ENCODE assay signal across 8 mouse cellular contexts in genomic region chr9:50768107-50769002, GRCm38 (mm10). TPM values are rescaled to one million over a fixed set of nuclear protein-coding genes. Genes with fewer than 3 reads are reported as not detected.
A peak's percentile ranks its signal among the peaks of the same experiment; 100 is the strongest.
DNase-seq lines count a peak whose midpoint lies in the region; ATAC-seq lines count a peak whose summit lies in the region.

TSS of gene Fdxacb1 (plus strand) at chr9:50768236.

- H3K36me3 ChIP-seq in hindbrain, embryonic 15.5 days, result 0 out of 2 replicates have a peak, but pooled peaks cover 2% of the 10 kb centered on the region

- no peaks in the 10 kb centered on the region for H3K27me3 ChIP-seq in hindbrain, embryonic 15.5 days

- peaks cover 23% of the 10 kb centered on the region for H3K4me1 ChIP-seq in hindbrain, embryonic 15.5 days (replicated peaks)

- ATAC-seq in hindbrain, embryonic 15.5 days (ENCODE audit: low FRiP score, low read depth), result peak; percentile 95

- H3K9ac ChIP-seq in hindbrain, embryonic 15.5 days, result peak within 1 kb of the TSS; percentile 66

- peak; percentile 98 for DNase-seq in T-cell, adult 2 months (ENCODE audit: low spot score)
- peak; percentile 98 to 99 for DNase-seq in cerebellum, postnatal 36 days
- DNase-seq in frontal cortex, postnatal 36 days (ENCODE audit: low spot score in 2 of 2), result peak; percentile 99
- DNase-seq in left cerebral cortex, adult 11 months (ENCODE audit: low spot score), result peak; percentile 98
- DNase-seq in lung, postnatal 4 days, result peak; percentile 97 to 98
- peak; percentile 99 for DNase-seq in retina, postnatal 7 days (ENCODE audit: low read depth, low spot score)
- peak; percentile 92 for DNase-seq in urinary bladder, adult 2 months (ENCODE audit: low spot score)

- H3K4me2 ChIP-seq in hindbrain, embryonic 15.5 days, result peak within 1 kb of the TSS; percentile 93

- peak within 1 kb of the TSS; percentile 70 for H3K4me3 ChIP-seq in hindbrain, embryonic 15.5 days

- H3K9me3 ChIP-seq in hindbrain, embryonic 15.5 days, result no peaks in the 10 kb centered on the region

- WGBS in hindbrain, embryonic 15.5 days, result 4% methylated on average over 58 of the region's 59 CpGs

- H3K27ac ChIP-seq in hindbrain, embryonic 15.5 days (replicated peaks), result peak within 1 kb of the TSS; percentile 93

RNA-seq across cellular contexts. Expression of gene Fdxacb1, which starts in this region (rescaled TPM):
- 11.1 and 11.3 TPM in 2 replicates for polyA plus RNA-seq in hindbrain, embryonic 15.5 days (2015; fragmentation: Nextera tagmentation; extraction: Ambion mirVana)
- 8.2 and 8.6 TPM in 2 replicates for polyA plus RNA-seq in urinary bladder, adult 2 months (2012; rRNA removed)

Comparison
In these comparisons a context has a peak if more than half of its experiments do, and no peak if none do; other contexts are left out.
1. Peak in every context shown above with its lines: DNase-seq, ATAC-seq, H3K4me3 ChIP-seq and H3K27ac ChIP-seq.